Mouse (Mus musculus) heart, adult 9 months (tissue): ENCODE data around the gene Twist2.

Experiments used
- DNase-seq, 2 experiments: peaks; one replicate each; pipeline ENCODE4 v3.0.0; 2022; ENCODE audit warnings: low spot score in 2 of 2

Twist2 gene

DNA sequence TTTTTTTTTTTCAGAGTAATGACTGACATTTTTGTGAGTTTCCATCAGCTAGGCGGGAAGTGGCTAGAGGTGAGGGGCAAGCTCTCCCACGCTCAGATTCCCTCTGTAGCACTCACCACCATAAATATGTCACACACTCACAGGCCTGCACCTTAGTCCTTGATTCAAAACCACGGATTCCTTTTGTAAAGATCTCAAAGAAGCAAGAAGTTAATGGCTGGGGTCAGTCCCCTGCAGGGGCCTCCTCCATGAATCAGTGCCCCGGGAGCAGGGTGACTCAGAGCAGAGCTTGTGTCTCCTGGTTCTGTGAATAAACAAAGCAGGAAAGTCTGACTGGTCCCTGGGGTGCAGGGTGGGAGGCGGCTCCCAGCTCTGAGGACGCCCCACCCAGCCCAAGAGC is 15.3 kb downstream of the Twist2 start:
- DNase-seq: peak; percentile 27 to 33

DNA sequence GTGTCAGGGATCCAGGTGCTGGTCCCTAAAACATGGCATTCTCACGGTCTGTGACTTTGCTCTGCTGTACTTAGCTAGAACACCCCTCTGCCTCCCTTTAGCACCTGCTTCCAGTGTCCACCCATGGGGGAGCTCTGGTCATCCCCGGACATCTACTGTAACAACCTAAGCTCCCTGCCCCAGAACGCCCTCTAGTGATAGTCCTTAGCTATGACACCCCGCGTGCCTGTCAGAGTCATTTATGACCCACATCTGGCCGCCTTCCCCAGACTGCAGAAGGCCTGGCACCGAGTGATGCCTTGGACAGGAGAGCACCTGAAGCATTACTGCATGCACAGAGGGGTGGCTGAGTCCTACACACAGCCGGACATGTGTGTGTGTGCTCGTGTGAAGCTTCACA is 18.0 kb downstream of the Twist2 start:
- DNase-seq: no peak

DNA sequence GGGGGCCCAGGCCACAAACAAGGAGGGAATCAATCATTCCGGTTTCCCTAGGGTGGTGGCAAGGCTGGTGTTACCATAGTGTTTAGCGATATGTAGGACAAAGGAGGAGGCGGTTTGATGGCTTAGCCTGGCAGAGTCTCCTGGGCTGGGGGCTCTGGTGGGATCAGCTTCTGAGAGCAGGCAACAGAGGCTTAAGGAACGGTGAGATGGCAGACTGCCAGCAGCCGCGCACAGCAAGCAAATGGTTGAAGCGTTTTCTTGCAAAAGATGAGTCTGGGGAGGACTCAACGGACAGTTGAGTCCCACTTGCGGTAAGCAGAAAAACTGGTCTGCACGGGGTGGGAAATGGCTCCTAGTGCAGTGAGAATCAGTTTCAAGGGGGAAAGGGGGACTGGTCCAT is 19.3 kb downstream of the Twist2 start:
- no peak for DNase-seq

DNA sequence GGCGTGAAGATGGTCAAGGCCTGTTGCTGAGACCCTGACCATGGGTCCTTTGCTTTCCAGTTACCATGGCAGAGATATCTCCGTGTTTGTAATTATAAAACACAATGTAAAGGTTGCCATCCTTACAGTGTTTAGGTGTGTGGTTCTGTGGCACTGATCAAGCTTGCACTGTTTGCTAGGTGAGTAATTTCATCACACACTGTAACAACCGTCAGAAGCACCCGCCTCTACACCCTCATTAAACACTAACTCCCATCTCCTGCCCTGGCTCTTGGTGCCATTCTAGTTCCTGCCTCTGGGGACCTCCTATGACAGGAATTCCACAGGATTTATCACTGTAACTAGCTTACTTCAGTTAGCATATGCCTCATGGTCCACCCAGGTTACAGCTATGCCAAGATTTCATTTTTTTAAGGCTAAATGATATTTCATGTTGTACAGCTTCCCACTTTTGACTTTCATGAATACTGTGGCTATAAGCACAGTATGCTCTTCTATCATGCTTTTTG is 21.1 kb downstream of the Twist2 start:
- no peak for DNase-seq

DNA sequence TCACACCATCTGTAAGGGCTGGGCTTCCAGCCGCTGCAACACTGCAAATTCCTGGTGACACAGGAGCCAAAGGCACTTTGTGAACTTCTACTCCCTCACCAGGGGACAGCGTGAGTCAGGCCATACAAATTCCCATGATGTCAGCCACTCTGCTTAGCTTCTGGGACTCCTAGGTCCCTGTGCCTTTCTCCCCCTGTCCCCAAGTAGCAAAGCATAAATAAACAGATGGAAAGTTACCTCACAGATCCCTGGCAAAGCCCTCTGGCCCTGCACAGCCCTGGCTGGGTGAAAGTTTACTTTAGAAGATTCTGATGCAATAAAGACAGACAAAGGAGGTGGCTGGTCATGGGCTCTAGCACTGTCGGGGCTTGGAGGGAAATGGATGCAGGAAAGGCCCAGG is 22.3 kb downstream of the Twist2 start:
- peak; percentile 63 to 78 for DNase-seq

DNA sequence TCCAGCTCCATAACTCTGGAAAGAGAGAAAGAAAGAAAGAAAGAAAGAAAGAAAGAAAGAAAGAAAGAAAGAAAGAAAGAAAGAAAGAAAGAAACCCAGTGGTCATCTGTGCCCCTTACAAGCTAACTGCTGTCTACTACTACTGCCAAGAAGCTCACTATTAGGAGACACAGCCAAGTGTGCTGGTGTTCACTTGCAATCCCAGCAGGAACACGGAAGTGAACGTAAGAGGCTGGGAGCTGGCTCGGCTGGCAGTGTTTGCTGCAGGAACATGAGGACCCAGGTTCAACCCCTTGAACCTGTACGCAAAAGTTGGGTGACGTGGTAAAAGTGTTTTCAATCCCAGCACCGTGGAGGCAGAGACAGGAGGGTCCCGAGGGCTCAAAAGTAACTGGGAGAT is 22.7 kb downstream of the Twist2 start:
- DNase-seq: no peak

DNA sequence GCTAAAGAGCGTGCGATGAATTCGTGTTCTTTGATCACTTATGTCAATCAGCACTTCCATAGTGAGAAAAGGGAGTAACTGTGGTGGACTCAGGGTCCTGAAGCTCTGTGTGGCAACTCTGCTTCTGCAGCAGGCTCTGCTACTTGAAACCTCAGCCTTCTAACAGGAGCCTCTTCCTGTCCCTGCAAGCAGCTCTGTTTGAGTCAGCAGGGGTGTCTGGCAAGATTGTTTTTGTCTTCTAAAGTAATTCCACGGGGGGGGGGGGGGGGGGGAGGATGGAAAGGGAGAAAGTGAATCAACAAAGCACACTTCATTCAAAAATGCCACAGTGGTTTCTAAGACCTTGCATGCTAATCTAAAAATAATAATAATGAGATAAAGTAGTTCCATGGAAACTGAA is 24.0 kb downstream of the Twist2 start:
- DNase-seq: no peak

DNA sequence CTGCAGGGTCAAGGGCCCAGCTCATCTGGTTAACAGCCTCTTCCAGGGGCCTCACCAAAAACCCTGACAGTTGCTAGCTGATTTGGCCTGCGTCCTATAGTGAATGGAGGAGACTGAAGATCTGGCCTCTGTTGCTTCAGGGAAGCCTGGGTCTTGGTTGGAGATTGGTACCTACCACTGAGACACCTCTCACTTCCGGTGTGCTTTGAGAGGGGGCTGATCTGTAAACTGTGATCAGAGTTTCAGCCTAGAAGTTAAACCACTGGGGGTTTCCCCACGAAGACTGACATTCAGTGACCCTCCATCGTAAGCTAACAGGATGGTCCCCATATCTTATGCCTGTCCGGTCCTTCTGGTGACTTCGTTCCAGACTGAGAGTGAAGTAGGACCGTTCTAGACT is 30.7 kb downstream of the Twist2 start:
- no peak for DNase-seq

DNA sequence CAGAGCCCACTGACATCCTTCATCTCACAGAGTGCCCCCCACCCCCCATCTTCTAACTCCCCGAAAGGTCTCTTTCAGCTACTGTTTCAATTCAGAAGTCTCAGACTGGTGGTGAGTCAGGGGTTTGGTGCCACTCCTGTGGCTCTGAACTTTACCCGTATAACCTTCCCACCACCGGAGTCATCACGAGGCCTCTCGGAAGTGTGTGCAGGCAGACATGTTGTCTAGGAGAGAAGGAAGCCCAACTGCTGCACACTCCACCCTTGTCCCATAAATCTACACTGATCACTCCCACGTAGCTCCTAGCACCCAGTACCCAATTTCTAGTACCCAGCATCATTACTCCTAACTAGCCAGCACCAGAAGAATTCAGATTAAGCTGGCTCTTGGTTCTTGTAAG is 38.3 kb downstream of the Twist2 start:
- no peak for DNase-seq

DNA sequence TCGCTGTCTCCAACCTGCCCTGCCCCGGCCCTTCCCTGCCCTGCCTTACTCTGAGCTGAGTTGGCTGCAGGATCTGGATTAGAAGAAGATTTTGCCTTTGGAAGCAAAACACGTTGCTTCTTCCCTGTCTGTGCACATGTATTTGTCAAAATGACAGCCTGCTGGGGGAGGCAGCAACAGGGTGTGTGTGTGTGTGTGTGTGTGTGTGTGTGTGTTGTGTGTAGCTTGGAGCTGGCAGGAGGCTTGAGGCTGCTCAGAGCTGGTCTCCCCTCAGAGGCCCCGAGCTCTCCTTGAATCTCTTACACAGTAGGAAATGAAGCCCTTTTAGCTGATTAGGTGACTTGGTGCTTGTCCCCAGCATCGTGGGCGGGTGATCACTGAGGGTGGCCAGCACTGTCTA is 38.7 kb downstream of the Twist2 start:
- no peak for DNase-seq

DNA sequence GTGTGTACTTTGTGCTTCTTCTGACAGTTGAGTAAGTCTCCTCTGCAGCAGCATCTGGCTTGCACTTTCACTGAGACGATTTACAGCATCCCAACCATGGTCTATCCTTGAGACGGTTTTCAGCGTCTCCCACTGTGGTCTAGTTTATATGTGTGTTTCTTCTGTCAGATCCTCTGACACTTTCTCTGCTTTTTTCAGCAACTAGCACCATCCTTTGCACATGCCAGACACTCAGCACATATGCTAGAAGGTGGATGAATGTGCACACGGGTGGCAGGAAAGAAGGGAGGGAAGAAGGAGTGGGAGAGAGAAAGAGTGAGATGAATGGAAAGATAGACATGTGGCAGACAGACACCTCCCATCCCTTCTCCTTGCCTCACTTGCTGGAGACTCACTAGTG is 43.0 kb downstream of the Twist2 start:
- DNase-seq: no peak

DNA sequence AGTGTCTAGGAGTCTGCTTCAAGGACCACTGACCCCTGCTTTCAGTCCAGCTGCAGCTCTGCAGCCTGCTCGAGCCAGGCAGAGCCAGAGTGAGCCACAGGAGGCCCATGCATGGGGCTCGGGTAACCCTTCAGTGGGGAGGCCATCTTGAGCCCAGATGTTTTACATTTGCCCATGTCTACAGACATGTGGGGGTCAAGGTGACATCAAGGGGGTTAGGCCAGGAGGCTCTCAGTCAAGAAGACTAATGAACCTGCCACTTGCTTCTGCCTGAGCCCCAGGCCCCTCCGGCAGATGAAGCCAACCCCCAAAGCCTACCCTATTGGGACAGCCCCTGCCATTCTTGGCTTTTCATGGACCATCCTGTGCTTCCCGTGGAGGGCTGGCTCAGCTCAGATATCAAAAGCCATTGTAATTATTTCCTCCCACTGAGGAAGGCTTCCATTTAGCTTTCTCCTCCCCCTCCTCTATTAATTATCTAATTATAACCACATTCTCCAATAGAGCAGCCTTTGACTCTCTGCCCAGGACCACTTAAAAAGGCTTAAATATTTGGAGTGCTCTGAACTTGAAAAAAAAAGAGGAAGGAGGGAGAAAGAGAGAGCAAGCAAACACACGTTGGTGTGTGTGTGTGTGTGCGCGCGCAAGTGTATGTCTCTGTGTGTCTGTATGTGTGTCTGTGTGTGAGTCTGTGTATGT is 43.6 kb downstream of the Twist2 start:
- DNase-seq: no peak

DNA sequence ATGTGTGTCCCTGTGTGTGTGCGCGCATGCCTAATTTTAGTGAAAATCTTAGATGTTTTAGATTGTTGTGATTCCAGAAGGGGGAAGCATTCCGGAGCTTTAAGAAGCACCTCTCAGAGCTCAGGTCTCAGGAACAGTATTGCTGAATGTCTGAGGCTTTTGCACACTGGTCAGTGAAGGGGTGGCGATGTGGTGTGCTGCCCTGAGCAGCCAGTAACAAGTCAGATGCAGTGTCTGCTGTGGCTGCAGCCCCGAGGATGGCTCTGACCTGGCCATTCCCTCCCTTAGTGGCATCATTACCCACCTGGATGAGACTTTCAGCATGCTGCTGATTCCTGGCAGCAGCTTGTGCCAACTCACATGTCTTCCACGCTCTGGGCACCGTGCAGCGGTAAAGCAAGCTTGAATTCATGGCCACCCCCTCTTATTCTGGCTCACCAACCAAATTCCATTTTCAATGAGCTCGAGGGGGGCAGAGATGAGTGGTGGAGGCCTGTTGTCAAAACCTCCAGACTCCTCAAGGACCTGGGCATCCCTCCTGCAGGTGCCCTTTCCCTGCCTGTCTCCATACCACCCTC is 44.2 kb downstream of the Twist2 start:
- no peak for DNase-seq

DNA sequence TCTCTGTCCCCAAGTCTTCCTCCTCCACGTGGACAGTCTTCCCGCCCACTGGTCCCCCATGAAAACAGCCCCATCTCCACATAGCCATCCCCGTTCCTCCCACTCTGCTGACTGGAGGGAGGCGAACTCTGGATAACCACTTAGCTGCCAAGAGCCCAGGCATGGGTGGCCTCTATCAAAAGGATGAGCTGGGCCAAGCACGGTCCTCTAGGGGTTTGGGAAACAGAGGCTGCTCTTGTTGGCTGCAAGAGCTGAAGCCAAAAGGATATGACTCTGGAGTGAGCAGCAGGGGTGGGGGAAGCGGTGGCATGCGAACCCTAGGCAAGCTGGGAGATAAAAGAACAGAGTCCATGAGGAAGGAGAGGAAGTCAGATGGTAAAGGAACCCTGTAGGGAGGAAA is 50.0 kb downstream of the Twist2 start:
- DNase-seq: peak in 1 of 2 experiments; percentile 28

DNA sequence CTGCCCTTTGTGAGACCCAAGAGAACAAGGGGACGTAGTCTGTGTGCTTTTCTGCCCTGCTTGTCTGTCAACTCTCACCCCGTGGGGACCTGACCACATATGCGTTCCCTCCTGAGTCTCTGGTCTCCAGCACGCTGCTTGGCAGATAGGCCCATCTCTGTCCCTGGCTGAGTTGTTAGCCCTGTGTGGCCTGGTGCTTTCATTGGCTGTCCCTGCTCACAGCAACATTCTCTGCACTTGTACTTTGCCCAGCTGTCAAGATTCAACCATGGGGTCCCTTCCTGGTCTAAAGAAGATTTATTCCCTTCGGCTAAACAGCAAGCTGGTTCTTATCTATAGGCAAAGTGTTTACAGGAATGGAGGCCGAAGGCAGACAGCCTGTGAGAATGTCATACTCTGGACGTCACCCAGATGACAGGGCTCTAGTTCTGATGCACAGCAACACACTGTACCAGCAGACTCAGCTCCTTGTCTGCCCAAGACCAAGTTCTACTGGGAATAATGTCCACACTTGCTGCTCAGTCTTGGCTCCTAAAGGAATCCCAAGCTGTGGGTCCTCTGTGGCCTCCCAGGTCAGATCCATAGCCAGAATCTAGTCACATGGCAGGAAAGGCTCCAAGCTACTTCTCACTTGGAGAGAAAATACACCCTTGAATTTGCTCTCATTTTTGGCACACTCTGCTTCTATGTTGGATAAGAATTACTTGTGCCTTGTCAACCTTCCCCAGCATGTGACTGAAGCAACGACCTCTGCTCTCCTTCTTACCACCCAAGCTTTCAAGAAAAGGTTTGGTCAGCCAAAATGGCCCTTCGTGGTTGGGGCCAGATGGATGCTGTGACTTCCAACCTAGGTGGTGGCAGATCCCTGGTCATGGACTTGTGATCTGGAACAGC is 55.8 kb downstream of the Twist2 start:
- peak; percentile 84 to 86 for DNase-seq

DNA sequence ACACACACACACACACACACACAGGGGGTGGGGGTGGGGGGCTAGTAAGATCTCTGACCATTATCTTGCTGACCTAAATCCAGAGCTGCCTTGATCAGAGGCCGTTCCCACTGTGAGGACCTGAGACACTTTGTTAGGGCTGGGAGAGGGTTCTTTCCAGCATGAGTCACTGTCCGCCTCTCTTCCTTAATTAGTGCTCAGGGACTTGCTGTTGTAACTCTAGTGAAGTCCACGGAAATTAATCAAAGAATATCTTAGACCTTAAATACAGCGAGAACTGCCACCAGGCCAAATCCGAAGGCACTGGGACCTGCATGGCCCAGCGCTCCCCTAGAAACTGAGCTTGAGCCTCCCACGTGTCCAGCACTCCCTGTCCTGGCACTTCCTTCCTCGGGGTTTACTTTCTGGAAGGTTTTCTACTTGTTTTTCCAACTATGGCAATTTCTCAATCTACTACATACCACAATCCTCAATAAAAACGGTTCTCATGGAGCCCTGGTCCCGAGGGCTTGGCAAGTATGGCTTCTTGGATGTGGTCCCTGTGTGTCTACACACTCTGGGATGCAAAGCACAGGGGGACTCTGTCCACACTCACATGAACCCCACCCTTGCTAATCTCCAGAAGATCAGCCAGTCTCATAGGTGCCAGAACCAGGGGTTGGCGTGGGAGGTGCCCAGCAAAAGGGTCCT is 57.0 kb downstream of the Twist2 start:
- peak; percentile 37 to 45 for DNase-seq

DNA sequence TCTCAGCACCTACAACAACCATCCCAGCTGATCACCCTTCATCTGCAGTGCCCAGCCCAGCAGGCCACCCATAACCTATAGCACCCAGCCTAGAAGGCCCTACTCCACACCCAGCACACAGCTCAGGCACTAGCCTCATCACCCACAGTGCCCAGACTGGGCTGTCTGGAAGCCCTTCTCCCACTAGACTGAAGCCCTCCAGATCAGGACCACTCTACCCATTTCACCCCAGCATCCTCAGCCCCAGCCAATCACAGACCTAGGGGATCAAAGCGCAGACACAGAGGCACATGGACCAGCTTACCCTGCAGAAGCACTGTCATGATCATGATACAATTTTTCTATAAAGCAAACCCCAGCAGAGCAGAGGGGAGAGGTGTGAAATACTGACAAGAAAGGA is 57.6 kb downstream of the Twist2 start:
- no peak for DNase-seq

DNA sequence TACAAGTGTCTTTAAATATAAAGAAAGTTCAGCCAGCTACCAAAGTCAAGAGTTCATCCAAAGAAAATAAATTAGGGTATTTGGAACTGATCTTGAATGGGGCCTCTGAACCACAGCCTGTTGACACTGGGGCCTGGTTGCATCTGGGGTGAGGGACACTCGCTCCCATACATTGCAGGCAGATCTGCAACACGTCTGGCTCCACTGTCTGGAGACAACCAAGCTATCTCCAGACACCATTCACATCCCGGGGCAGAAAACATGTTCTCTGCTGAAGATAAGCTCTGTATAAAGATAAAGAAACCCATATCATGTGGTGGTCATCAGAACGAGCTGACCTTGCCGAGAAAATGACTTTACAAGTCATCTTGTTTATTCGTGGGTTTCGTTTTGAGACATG is 60.2 kb downstream of the Twist2 start:
- DNase-seq: no peak

DNA sequence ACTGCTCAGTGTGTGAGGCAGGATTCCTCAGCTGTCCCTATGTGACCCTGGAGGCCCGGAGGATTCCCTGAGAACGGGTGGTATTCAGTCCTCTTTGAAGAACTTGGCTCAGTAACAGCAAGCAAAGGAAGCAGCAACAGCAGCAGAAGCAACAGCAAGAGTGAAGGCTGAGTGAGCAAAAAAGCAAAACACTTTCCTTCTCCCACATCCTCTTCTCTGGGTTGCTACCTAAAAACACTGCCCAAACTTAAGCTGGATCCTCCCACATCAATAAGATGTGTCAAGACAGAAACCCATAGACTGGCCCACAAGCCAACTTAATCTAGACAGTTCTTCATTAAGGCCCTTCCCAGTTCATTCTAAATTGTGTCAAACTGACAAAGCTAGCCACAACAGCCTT is 64.7 kb downstream of the Twist2 start:
- DNase-seq: no peak

DNA sequence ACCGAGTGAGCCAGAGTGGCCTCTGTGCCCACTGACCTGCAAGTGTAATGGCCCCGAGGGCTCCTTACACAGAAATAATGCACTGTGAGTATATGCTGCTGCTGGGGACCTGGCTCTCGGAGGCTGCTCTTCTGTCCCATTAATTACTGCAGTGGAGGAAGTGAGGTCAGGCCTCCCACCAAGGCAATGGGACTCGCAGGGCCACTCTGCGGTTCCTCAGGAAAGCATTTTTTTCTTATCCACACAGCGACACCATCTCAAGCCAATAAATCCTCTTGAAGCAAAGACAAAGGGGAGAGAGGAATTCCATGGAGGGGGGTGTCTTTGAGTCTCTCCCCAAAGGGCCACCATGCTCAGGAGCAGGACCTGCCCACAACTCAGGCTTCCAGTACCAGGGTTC is 69.8 kb downstream of the Twist2 start:
- DNase-seq: no peak

DNA sequence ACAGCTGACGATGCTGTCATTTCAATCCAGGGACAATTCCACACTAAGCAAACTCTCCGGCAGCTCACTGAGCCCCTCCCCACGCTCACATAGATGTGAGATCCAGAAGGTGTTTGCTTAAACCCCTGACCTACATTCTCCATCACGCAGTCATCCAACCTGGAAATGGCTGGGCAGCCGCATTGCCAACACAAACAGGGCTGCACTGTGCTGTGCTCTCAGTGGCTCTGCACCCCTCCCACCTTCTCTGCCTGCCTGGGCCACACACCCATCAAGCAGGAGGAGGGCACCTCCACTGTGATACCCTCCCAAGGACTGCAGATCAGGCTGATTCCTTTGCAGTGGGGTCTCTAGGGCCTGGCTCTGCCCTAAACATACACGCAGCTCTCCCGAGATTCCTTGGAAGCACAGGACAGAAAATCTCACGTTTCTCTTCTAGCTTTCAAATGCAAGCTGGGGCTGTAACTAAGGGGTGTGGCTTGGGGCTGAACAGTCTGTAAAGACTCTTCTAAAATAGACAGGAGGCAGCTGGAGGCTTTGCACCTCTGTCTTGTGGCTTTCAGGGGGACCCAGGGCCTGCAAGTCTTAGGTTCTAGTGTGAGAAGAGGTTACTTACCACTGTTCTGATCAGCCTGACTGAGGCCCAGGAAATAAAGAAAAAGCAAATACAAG is 71.3 kb downstream of the Twist2 start:
- DNase-seq: no peak
